Mouse (Mus musculus): ENCODE data around the gene Ascc2. TPM values are rescaled to one million over a fixed set of nuclear protein-coding genes. Genes with fewer than 3 reads are reported as not detected.
A peak's percentile ranks its signal among the peaks of the same experiment; 100 is the strongest.
"Not testable (repeated sequence)": the region's sequence is repeated elsewhere in the genome, so short reads cannot be mapped to it uniquely, and the experiment has no call there.

Gene Ascc2
- polyA plus RNA-seq, 1 experiment = 18.0 TPM

- Histone ChIP-seq H3K36me3 (ENCODE audit: control insufficient read depth, insufficient read depth, low read length) (no peaks in the 10 kb centered on the region), H3K27ac (ENCODE audit: insufficient read depth, low read depth, low read length) (peak overlapping the region; percentile 13; the same call in 1 of the 2 replicates), H3K4me3 (ENCODE audit: insufficient read depth, low read depth, low read length) (no peak overlapping the region), H3K4me1 (ENCODE audit: control insufficient read depth, insufficient read depth, low read length) (peaks cover 13% of the 10 kb centered on the region), H3K27me3 (replicated peaks; ENCODE audit: control insufficient read depth, insufficient read depth, low read length) (no peaks in the 10 kb centered on the region)
- 32% methylated on average over 8 of the region's 8 CpGs for WGBS
- TF ChIP-seq POLR2A (IDR thresholded peaks at IDR 0.05; ENCODE audit: low read depth, low read length) (no peak), CTCF (conservative IDR thresholded peaks at IDR 0.05; ENCODE audit: insufficient read depth, insufficient read length, low read depth, low read length) (no peak)
- peak; percentile 65 for DNase-seq
These were observed 7.7 kb upstream of the Ascc2 start for GRCm38 (mm10) chr11:4629861-4630280.

DNA sequence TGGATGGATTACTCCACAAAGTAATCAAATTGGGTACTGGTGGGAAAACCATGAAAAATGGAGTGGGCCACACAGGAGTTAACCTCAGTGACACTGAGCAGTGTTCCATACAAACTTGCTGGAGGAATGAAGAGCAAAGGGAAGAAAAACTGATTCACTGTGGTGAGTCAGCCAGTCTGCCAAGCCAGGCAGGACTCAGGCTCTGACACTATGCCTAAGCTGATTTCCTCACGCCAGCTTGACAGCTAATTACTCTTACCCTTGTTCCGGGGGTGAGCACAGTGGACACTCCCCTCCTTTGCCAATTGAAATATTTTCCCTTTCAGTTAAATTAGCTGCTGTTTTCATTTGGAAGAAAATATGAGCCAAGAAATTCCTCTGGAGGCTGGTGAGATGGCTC is 4.1 kb upstream of the Ascc2 start:
- Histone ChIP-seq H3K36me3 (ENCODE audit: control insufficient read depth, insufficient read depth, low read length) (no peaks in the 10 kb centered on the region), H3K4me1 (ENCODE audit: control insufficient read depth, insufficient read depth, low read length) (peaks cover 18% of the 10 kb centered on the region), H3K4me3 (ENCODE audit: insufficient read depth, low read depth, low read length) (no peak overlapping the region), H3K27ac (ENCODE audit: insufficient read depth, low read depth, low read length) (no peak overlapping the region), H3K27me3 (replicated peaks; ENCODE audit: control insufficient read depth, insufficient read depth, low read length) (no peaks in the 10 kb centered on the region)
- DNase-seq = no peak
- WGBS = 52% methylated on average over 2 of the region's 2 CpGs
- TF ChIP-seq CTCF (conservative IDR thresholded peaks at IDR 0.05; ENCODE audit: insufficient read depth, insufficient read length, low read depth, low read length) (no peak), POLR2A (IDR thresholded peaks at IDR 0.05; ENCODE audit: low read depth, low read length) (no peak)

DNA sequence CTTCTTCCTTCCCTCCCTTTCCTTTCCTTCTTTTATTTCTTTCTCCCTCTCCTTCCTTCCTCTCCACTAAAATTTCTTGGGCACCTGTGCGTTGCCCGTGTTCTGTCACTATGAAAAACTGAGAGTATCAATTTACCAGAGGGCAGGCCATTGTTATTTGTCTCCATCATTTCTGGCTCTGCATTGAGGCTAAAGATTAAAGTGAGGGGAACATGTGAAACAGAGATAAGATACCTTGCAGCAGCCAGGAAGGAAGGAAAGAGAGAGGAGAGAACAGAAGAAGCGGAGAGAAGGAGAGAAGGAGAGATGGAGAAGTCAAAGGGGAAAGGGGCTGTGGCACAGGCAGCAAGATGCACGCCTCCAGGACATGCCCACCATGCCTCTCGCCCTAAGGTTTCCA is 3.2 kb upstream of the Ascc2 start:
- no peak for DNase-seq
- Histone ChIP-seq H3K4me1 (ENCODE audit: control insufficient read depth, insufficient read depth, low read length) (peaks cover 20% of the 10 kb centered on the region), H3K36me3 (ENCODE audit: control insufficient read depth, insufficient read depth, low read length) (no peaks in the 10 kb centered on the region), H3K27me3 (replicated peaks; ENCODE audit: control insufficient read depth, insufficient read depth, low read length) (no peaks in the 10 kb centered on the region), H3K27ac (ENCODE audit: insufficient read depth, low read depth, low read length) (no peak overlapping the region), H3K4me3 (ENCODE audit: insufficient read depth, low read depth, low read length) (no peak overlapping the region)
- TF ChIP-seq CTCF (conservative IDR thresholded peaks at IDR 0.05; ENCODE audit: insufficient read depth, insufficient read length, low read depth, low read length) = no peak
- TF ChIP-seq POLR2A (IDR thresholded peaks at IDR 0.05; ENCODE audit: low read depth, low read length) = no peak
- 59% methylated on average over 5 of the region's 5 CpGs for WGBS

- DNase-seq = no peak
- TF ChIP-seq POLR2A (IDR thresholded peaks at IDR 0.05; ENCODE audit: low read depth, low read length) (no peak), CTCF (conservative IDR thresholded peaks at IDR 0.05; ENCODE audit: insufficient read depth, insufficient read length, low read depth, low read length) (no peak)
- Histone ChIP-seq H3K27ac (ENCODE audit: insufficient read depth, low read depth, low read length) (peak overlapping the region; percentile 88), H3K4me1 (ENCODE audit: control insufficient read depth, insufficient read depth, low read length) (peaks cover 7% of the 10 kb centered on the region; the same call in 1 of the 2 replicates), H3K27me3 (replicated peaks; ENCODE audit: control insufficient read depth, insufficient read depth, low read length) (no peaks in the 10 kb centered on the region), H3K36me3 (ENCODE audit: control insufficient read depth, insufficient read depth, low read length) (no peaks in the 10 kb centered on the region), H3K4me3 (ENCODE audit: insufficient read depth, low read depth, low read length) (no peak overlapping the region)
- WGBS = 42% methylated on average over 5 of the region's 5 CpGs
These were observed 685 bp upstream of the Ascc2 start for GRCm38 (mm10) chr11:4636782-4637342.

DNA sequence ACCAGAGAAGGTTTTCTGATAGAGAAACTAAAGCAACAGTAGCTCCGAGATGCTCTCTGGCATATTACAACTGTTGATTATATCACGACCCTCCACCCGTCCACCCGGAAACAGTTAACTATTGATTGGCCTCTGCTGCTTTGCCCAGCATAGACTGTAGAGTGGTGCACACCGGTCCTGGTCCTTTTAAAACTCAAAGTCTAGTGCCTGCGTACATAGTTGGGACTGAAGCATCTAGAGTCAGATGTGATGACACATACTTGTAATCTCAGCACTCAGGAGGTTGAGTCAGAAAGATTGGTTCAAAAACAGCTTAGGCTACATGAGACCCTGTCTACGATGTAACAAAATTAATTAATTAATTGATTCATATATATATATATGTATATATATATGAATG is 714 bp downstream of the Ascc2 start:
- Histone ChIP-seq H3K27me3 (replicated peaks; ENCODE audit: control insufficient read depth, insufficient read depth, low read length) (no peaks in the 10 kb centered on the region), H3K36me3 (ENCODE audit: control insufficient read depth, insufficient read depth, low read length) (no peaks in the 10 kb centered on the region), H3K4me1 (ENCODE audit: control insufficient read depth, insufficient read depth, low read length) (peaks cover 7% of the 10 kb centered on the region; the same call in 1 of the 2 replicates), H3K27ac (ENCODE audit: insufficient read depth, low read depth, low read length) (no peak overlapping the region), H3K4me3 (ENCODE audit: insufficient read depth, low read depth, low read length) (peak overlapping the region; percentile 88)
- 17% methylated on average over 7 of the region's 7 CpGs for WGBS
- DNase-seq = no peak
- no peak for TF ChIP-seq CTCF (conservative IDR thresholded peaks at IDR 0.05; ENCODE audit: insufficient read depth, insufficient read length, low read depth, low read length)

DNA sequence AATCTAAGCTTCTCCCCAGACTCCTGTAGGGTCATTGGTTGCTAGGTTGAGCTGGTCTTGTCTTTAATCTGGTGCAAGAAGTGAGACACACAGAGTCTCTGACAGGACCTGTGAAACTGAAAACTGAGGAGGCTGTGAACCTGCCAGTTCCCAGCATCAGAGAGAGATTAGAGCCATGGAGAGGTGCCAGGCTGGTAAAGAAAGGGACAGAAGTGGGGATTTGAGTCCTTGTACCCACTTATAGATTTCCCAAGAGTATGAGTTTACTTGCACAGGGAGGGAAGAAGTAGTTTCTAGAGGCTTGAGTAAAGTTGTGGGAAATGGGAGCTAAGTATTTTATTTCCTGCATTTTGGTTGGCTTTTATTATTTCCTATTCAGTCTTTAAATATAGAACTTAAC is 3.6 kb downstream of the Ascc2 start:
- TF ChIP-seq POLR2A (IDR thresholded peaks at IDR 0.05; ENCODE audit: low read depth, low read length) = no peak
- no peak overlapping the region for H3K27ac ChIP-seq (ENCODE audit: insufficient read depth, low read depth, low read length)
- H3K4me1 ChIP-seq (ENCODE audit: control insufficient read depth, insufficient read depth, low read length) = peaks cover 7% of the 10 kb centered on the region; the same call in 1 of the 2 replicates
- H3K4me3 ChIP-seq (ENCODE audit: insufficient read depth, low read depth, low read length) = no peak overlapping the region
- H3K27me3 ChIP-seq (replicated peaks; ENCODE audit: control insufficient read depth, insufficient read depth, low read length) = no peaks in the 10 kb centered on the region
- H3K36me3 ChIP-seq (ENCODE audit: control insufficient read depth, insufficient read depth, low read length) = no peaks in the 10 kb centered on the region
- DNase-seq = no peak

- WGBS = 63% methylated on average over 5 of the region's 5 CpGs
- H3K27me3 ChIP-seq (replicated peaks; ENCODE audit: control insufficient read depth, insufficient read depth, low read length) = no peaks in the 10 kb centered on the region
- no peak overlapping the region for H3K27ac ChIP-seq (ENCODE audit: insufficient read depth, low read depth, low read length)
- TF ChIP-seq POLR2A (IDR thresholded peaks at IDR 0.05; ENCODE audit: low read depth, low read length) = no peak
- TF ChIP-seq CTCF (conservative IDR thresholded peaks at IDR 0.05; ENCODE audit: insufficient read depth, insufficient read length, low read depth, low read length) = no peak
- 0 out of 2 replicates have a peak, but pooled peaks cover 2% of the 10 kb centered on the region for H3K4me1 ChIP-seq (ENCODE audit: control insufficient read depth, insufficient read depth, low read length)
- H3K36me3 ChIP-seq (ENCODE audit: control insufficient read depth, insufficient read depth, low read length) = peaks cover 2% of the 10 kb centered on the region; the same call in 1 of the 2 replicates
- no peak for DNase-seq
- H3K4me3 ChIP-seq (ENCODE audit: insufficient read depth, low read depth, low read length) = no peak overlapping the region
These were observed 6.2 kb downstream of the Ascc2 start for GRCm38 (mm10) chr11:4643722-4644121.

- H3K4me3 ChIP-seq (ENCODE audit: insufficient read depth, low read depth, low read length); H3K27me3 ChIP-seq (replicated peaks; ENCODE audit: control insufficient read depth, insufficient read depth, low read length); H3K27ac ChIP-seq (ENCODE audit: insufficient read depth, low read depth, low read length); H3K4me1 ChIP-seq (ENCODE audit: control insufficient read depth, insufficient read depth, low read length); H3K36me3 ChIP-seq (ENCODE audit: control insufficient read depth, insufficient read depth, low read length); DNase-seq: not testable (repeated sequence)
- 81% methylated on average over 6 of the region's 6 CpGs for whole genome bisulfite sequencing
These were observed 7.6 kb downstream of the Ascc2 start for GRCm38 (mm10) chr11:4645180-4645579.
